Mouse (Mus musculus) forebrain, embryonic 16.5 days (tissue): Measurements from ENCODE around the gene Cep85l. TPM values are rescaled to one million over a fixed set of nuclear protein-coding genes. Genes with fewer than 3 reads are reported as not detected.

Experiments used
- ATAC-seq: fragments of 200-750 bp; cut with Nextera tagmentation; 2 replicates; pipeline ENCODE4 v1.8.0; 2017; ENCODE audit warnings: mild to moderate bottlenecking, moderate library complexity
- H3K27ac ChIP-seq: fragments of 300-500 bp; sonication (generic); 2 replicates; pipeline ENCODE4 v1.5.1; 2014; ENCODE audit warnings: low read length, control low read depth
- H3K27me3 ChIP-seq: fragments of 300-500 bp; sonication (generic); replicated peaks from 2 replicates; pipeline ENCODE4 v1.6.1; 2014; ENCODE audit warnings: low read length; ENCODE audit not compliant: control insufficient read depth, insufficient read depth
- H3K36me3 ChIP-seq: fragments of 300-500 bp; sonication (generic); 2 replicates; pipeline ENCODE4 v1.6.1; 2014; ENCODE audit not compliant: control insufficient read depth, insufficient read depth
- H3K4me1 ChIP-seq: fragments of 300-500 bp; sonication (generic); replicated peaks from 2 replicates; pipeline ENCODE4 v1.6.1; 2014; ENCODE audit warnings: low read length; ENCODE audit not compliant: control insufficient read depth, insufficient read depth
- H3K4me2 ChIP-seq: fragments of 300-500 bp; sonication (generic); 2 replicates; pipeline ENCODE4 v1.6.1; 2014; ENCODE audit warnings: mild to moderate bottlenecking, low read length, control low read depth
- H3K4me3 ChIP-seq: fragments of 300-500 bp; sonication (generic); replicated peaks from 2 replicates; pipeline ENCODE4 v1.5.1; 2014; ENCODE audit warnings: mild to moderate bottlenecking, low read length, control low read depth
- H3K9ac ChIP-seq: fragments of 300-500 bp; sonication (generic); replicated peaks from 2 replicates; pipeline ENCODE4 v1.6.1; 2014; ENCODE audit warnings: low read depth, low read length, control low read depth
- H3K9me3 ChIP-seq: fragments of 300-500 bp; sonication (generic); 2 replicates; pipeline ENCODE4 v1.6.1; 2016; ENCODE audit warnings: low read length; ENCODE audit not compliant: control insufficient read depth
- WGBS: fragments of 180-500 bp; shearing (Covaris S2); extraction: QIAGEN DNeasy Blood & Tissue Kit; methylation state at CpG from one replicate; pipeline ENCODE4 v1.1.7; 2014; 5-methylcytosine and 5-hydroxymethylcytosine counted together
- polyA plus RNA-seq: library from polyadenylated mRNA; unstranded; fragments of >200 nt; fragmentation: Nextera tagmentation; extraction: Ambion mirVana; gene quantifications from 2 replicates; pipeline ENCODE4 v1.2.1, GENCODE M21; 2015

The Cep85l gene
- polyA plus RNA-seq, 1 experiment from 2014 or later = 8.3 TPM

DNA sequence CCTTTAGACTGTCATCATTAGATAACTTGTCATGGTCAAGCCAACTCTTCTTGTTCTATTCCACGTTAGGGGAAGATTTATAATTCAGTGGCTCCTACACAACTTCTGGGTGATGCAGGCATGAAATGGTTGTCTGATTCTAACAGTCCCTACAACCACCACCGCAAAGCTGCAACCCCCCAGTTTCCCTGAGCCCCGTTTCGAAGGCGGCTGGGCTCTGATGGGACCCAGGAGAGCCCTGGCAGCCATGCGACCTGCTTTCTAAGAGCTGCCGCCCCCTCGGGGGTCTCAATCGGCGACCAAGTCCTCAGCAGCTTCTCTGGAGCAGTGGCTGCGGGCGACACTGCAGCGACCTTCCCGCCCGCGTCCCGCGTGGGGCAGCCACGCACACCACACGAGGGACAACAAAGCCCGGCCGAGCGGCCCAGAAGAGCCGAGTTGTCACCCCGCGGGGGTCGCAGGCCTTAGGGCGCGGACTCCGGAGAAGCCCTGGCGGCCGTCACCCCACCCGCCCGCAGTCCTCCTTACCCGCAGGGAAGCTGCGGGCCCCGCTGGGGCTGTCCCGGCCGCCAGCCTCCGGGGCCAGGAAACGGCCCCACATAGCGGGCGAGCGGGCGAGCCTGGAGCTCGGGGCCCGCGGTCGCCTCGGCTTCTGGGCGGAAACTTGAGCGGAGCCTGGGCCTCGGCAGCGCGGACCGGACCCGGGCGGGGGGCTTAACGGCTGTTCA lies 602 bp downstream of the Cep85l start:
- Histone ChIP-seq H3K9ac (peak overlapping the region; percentile 99), H3K27ac (peak overlapping the region; percentile 96), H3K36me3 (no peaks in the 10 kb centered on the region), H3K4me3 (peak overlapping the region; percentile 93), H3K4me1 (peaks cover 20% of the 10 kb centered on the region), H3K27me3 (no peaks in the 10 kb centered on the region), H3K9me3 (no peaks in the 10 kb centered on the region), H3K4me2 (peak overlapping the region; percentile 54)
- WGBS = under 1% methylated on average over 55 of the region's 59 CpGs
- peak; percentile 81 for ATAC-seq

DNA sequence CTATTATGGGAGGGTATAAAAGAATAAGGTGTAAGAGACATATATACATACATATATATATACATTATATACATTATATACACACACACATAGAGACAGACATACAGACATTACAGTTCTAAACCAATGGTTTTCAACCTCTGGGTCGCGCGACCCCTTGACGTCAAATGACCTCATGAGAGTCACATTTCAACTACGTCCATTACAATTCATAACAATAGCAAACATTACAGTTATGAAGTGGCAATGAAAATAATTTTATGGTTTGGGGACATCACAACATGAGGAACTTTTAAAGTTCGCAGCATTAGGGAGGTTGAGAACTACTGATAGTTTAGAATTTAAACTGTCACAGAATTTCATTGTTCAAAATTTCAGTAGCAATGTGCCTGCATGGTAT lies 1.5 kb downstream of the Cep85l start:
- Histone ChIP-seq H3K36me3 (no peaks in the 10 kb centered on the region), H3K9me3 (no peaks in the 10 kb centered on the region), H3K4me1 (peaks cover 20% of the 10 kb centered on the region), H3K27ac (no peak overlapping the region), H3K9ac (peak overlapping the region; percentile 99; the same call in 1 of the 2 replicates), H3K27me3 (no peaks in the 10 kb centered on the region), H3K4me2 (peak overlapping the region; percentile 54), H3K4me3 (peak overlapping the region; percentile 93)
- 81% methylated on average over 6 of the region's 6 CpGs for WGBS
- no peak for ATAC-seq

DNA sequence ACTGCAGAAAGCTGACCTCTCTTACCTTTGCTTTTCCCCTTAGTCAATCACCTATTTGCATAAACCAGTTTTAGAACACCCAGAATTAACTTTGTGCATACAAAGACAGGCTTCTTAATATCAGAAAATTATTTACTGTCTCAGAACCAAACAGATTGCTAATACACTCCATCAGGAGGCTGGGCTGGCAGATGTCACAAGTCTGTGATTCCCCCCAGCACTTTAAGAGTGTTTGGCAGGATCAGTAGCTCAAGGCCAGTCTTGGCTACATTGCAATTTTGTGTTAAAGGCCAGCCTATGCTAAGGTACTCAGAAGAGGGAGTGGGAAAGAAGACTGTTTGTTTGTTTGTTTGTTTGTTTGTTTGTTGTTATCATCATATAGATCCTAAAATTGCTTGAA lies 2.7 kb downstream of the Cep85l start:
- Histone ChIP-seq H3K27ac (0 out of 2 replicates have a peak overlapping the region, but pooled peaks have one; percentile 33), H3K4me1 (peaks cover 20% of the 10 kb centered on the region), H3K36me3 (no peaks in the 10 kb centered on the region), H3K4me2 (peak overlapping the region; percentile 51), H3K27me3 (no peaks in the 10 kb centered on the region), H3K9me3 (no peaks in the 10 kb centered on the region), H3K4me3 (peak overlapping the region; percentile 17), H3K9ac (0 out of 2 replicates have a peak overlapping the region, but pooled peaks have one; percentile 29)
- ATAC-seq = no peak

DNA sequence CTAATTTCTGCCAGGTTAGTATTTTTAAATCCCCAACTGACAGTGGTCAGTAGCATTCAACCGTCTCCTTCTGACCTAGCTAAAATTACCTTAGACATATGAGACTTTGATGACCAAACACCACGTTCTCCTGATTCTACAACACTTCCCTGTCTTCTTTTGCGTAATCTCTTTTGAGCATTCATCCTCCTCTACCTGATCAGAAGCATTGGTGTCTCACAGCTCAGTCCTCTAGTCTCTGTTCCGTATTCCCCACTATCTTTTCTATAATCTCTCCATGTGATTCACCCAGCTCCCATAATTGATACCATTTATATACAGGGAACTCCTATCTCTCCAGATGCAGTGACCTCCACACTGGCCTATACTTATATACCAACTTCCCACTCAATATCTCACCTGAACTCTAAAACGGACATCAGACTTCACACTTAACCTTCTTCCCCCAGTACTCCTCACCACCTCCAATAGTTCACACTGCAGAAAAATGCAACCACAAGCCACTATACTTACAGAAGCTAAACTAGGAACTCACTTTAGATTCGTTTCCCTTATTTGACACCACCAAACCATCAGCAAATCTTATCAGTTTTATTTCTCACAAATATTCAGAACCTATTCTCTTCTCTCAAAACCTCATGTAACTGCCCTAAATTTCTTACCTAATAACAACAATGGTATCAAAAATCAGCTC lies 5.7 kb downstream of the Cep85l start:
- WGBS = 94% methylated on average over 6 of the region's 6 CpGs
- ATAC-seq = no peak
- H3K4me3 ChIP-seq = no peak overlapping the region

DNA sequence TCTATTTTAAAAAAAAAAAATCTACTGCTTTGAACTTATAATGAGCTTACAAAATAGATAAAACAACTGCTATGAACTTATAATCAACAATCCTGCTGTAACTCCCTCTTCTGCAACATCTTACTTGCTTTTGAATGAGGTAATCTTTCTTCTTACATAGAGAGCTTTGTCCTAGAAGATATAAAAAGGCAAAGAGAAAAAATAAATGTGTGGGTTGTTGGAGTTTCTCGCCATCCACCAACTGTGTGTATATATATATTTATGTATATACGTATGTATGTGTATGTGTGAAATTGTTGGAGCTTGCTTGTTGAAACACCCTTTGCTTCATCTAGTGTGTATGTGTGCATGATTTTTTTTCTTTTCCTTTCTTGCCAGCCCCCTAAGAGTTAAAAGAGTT lies 12.5 kb downstream of the Cep85l start:
- ATAC-seq = no peak
- Histone ChIP-seq H3K9me3 (peaks cover 2% of the 10 kb centered on the region; the same call in 1 of the 2 replicates), H3K27ac (no peak overlapping the region), H3K4me2 (no peak overlapping the region), H3K9ac (no peak overlapping the region), H3K36me3 (no peaks in the 10 kb centered on the region), H3K4me1 (no peaks in the 10 kb centered on the region), H3K27me3 (no peaks in the 10 kb centered on the region), H3K4me3 (no peak overlapping the region)
- WGBS = 94% methylated on average over 2 of the region's 2 CpGs

More for the DNA sequence above, 5.7 kb downstream of the Cep85l start:
- H3K36me3 ChIP-seq = no peaks in the 10 kb centered on the region
- no peak overlapping the region for H3K9ac ChIP-seq
- no peaks in the 10 kb centered on the region for H3K27me3 ChIP-seq
- H3K27ac ChIP-seq = no peak overlapping the region
- no peak overlapping the region for H3K4me2 ChIP-seq
- peaks cover 16% of the 10 kb centered on the region for H3K4me1 ChIP-seq
- peaks cover 2% of the 10 kb centered on the region; the same call in 1 of the 2 replicates for H3K9me3 ChIP-seq

DNA sequence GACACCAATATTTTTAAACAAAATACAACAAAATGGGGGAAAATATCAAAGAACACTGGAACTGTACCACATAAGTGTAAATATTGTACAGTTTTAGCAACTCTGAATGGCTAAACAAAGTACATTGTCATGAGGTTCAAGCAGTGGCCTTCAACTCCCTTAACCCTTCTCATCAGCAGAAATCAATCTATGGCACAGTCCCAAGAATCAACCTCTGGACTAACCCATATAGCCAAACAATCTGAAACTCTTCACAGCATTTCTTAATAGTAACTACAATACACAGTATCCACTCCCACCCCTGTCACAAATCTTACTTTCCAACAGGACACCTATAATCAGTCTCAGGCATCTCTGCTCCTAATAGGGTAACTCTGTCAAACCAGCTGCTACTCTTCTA lies 15.4 kb downstream of the Cep85l start:
- Histone ChIP-seq H3K4me3 (no peak overlapping the region), H3K27me3 (no peaks in the 10 kb centered on the region), H3K27ac (no peak overlapping the region), H3K9me3 (no peaks in the 10 kb centered on the region), H3K4me2 (no peak overlapping the region), H3K4me1 (no peaks in the 10 kb centered on the region), H3K36me3 (no peaks in the 10 kb centered on the region), H3K9ac (no peak overlapping the region)
- no peak for ATAC-seq

DNA sequence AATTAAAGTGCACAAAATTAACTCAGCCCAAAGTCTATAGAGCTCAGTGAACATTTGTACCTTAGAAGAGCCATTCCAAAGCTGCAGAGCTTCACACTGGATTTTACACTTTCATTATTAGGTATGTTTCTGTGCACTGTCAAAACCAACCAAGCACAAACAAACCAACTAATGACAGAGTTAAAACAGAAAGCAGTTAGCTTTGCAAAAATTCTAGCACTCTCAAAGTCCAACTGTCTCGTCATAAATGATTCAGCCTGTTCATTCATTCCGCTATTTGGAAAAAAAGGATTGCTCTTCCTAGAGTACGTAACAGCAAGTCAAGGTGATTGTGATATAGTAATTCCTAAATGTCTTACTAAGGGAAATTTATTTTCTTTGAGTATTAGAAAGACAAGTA lies 20.7 kb downstream of the Cep85l start:
- 0 out of 2 replicates have a peak, but pooled peaks cover 4% of the 10 kb centered on the region for H3K36me3 ChIP-seq
- H3K4me1 ChIP-seq = no peaks in the 10 kb centered on the region
- WGBS = 87% methylated on average over 3 of the region's 3 CpGs
- no peak overlapping the region for H3K4me3 ChIP-seq
- ATAC-seq = no peak
- no peak overlapping the region for H3K27ac ChIP-seq
- H3K9me3 ChIP-seq = no peaks in the 10 kb centered on the region
- no peak overlapping the region for H3K4me2 ChIP-seq
- no peaks in the 10 kb centered on the region for H3K27me3 ChIP-seq
- H3K9ac ChIP-seq = no peak overlapping the region

DNA sequence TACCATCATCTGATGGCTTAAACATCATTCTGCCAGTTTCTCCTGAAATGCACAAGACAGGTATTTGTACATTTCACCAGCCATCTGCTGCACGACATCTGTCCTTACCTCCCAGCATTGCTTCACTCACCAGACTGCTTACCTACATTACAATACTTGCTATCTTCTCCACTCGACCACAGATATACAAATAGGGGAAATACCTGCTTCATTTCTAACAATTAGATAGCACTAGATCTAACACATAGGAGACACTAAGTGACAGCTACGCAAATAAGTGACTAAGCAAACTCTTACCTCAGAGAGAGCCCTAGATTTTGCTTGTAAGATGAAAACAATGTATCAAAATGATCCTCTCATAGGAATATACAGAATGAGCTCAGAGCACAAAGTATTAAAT lies 26.1 kb downstream of the Cep85l start:
- Histone ChIP-seq H3K9ac (no peak overlapping the region), H3K9me3 (no peaks in the 10 kb centered on the region), H3K4me3 (no peak overlapping the region), H3K27me3 (no peaks in the 10 kb centered on the region), H3K4me2 (no peak overlapping the region), H3K4me1 (no peaks in the 10 kb centered on the region), H3K36me3 (0 out of 2 replicates have a peak, but pooled peaks cover 4% of the 10 kb centered on the region), H3K27ac (no peak overlapping the region)
- no peak for ATAC-seq
- WGBS = 84% methylated on average over 3 of the region's 3 CpGs

DNA sequence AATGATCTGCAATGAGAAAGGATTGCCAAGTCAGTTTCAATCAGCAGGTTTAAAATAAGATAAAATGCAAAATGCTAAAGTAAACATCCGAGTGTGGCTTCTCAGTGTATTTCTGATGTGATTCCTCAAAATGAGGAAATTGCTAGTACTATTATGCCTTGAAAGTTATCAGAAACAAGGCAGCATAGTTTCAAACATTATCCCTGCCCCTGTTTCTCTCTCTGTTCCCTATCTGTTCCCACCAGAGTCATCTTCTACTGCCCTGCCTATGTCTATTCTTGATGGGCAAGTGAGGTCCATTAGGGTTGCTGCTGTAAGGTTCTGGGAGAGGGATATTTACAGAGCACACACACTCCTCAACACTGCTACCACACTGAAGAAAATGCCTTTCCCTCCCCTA lies 30.5 kb downstream of the Cep85l start:
- Histone ChIP-seq H3K4me1 (no peaks in the 10 kb centered on the region), H3K9ac (no peak overlapping the region), H3K27me3 (no peaks in the 10 kb centered on the region), H3K9me3 (no peaks in the 10 kb centered on the region), H3K4me2 (no peak overlapping the region), H3K36me3 (no peaks in the 10 kb centered on the region), H3K27ac (no peak overlapping the region), H3K4me3 (no peak overlapping the region)
- no peak for ATAC-seq
- WGBS = 85% methylated on average over 1 of the region's 1 CpGs
